Mouse (Mus musculus): Measurements from ENCODE around the gene Cib2. TPM values are rescaled to one million over a fixed set of nuclear protein-coding genes. Genes with fewer than 3 reads are reported as not detected.
A peak's percentile ranks its signal among the peaks of the same experiment; 100 is the strongest.

The Cib2 gene
- polyA plus RNA-seq, 1 experiment from 2014 or later: 43.2 TPM

DNA sequence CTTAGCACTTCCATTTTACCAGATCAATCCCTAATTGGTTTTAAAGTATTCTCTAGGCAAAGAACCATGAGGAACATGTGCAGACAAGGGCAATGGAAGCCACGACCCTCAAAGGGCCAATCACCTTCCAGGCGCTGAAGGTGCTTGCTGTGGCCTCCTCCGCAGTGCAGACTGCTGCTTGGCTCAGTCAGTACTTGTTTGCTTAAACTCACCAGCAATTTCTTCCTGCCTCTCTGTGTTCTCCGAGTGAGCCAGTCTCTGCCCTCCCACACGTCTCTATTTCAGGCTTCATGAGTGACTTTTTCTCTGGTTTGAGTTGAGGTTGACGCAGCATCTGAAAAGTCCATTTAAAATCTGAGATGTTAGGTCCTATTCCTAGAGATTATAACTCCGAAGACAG, 41.1 kb downstream of the Cib2 start:
- Histone ChIP-seq H3K4me1 (no peaks in the 10 kb centered on the region), H3K27me3 (replicated peaks) (no peaks in the 10 kb centered on the region), H3K36me3 (replicated peaks) (no peaks in the 10 kb centered on the region), H3K9me3 (no peaks in the 10 kb centered on the region), H3K9ac (no peak overlapping the region), H3K27ac (no peak overlapping the region), H3K4me3 (no peak overlapping the region), H3K4me2 (no peak overlapping the region)
- whole genome bisulfite sequencing: 77% methylated on average over 7 of the region's 7 CpGs
- ATAC-seq (replicated peaks): no peak

DNA sequence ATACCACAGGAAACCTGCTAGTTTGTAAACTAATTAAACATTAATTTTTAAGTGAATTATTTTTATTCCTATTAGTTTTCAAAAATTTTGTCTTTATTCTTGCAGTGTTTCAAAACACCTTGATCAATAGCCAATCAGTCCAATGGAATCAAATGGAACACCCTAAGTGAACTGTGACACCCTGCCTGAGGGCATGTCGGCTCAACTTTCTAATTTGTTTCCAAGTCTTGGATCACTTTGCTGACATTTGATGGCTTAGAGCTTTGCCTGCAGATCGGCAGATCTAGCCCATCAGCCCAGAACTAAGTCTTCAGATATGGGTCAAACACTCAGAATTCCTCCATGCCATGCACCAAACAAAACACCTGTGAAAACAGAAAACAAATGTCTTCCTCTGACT, 44.0 kb downstream of the Cib2 start:
- H3K9ac ChIP-seq: no peak overlapping the region
- no peaks in the 10 kb centered on the region for H3K4me1 ChIP-seq
- H3K27me3 ChIP-seq (replicated peaks): no peaks in the 10 kb centered on the region
- no peaks in the 10 kb centered on the region for H3K9me3 ChIP-seq
- WGBS: 86% methylated on average over 2 of the region's 2 CpGs
- no peak for ATAC-seq (replicated peaks)
- H3K36me3 ChIP-seq (replicated peaks): no peaks in the 10 kb centered on the region
- no peak overlapping the region for H3K4me2 ChIP-seq
- H3K4me3 ChIP-seq: no peak overlapping the region
- no peak overlapping the region for H3K27ac ChIP-seq

DNA sequence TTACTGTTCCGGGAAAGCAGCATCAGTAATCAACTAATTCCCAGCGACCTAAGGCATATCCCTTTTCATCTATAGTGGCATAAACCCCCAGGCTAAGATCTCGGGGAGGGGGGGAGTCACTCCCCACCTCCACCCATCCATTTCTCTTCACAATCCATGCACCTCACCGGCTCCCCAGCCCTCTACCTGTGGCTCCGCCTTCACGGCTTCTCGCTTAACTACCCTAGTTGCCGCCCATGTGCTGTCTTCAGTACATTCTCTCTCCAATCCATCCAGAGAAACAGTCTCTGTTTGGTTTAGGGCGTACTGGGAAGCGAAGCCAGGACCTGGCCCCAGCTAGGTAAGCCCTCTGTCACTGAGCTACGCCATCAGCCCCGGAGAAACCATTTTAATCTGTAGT, 57.1 kb downstream of the Cib2 start:
- H3K9ac ChIP-seq: peak overlapping the region; percentile 97; the same call in 1 of the 2 replicates
- no peaks in the 10 kb centered on the region for H3K36me3 ChIP-seq (replicated peaks)
- H3K27ac ChIP-seq: peak overlapping the region; percentile 93; the same call in 1 of the 2 replicates
- peak overlapping the region; percentile 78 for H3K4me2 ChIP-seq
- peak overlapping the region; percentile 83 for H3K4me3 ChIP-seq
- no peaks in the 10 kb centered on the region for H3K9me3 ChIP-seq
- peaks cover 31% of the 10 kb centered on the region for H3K4me1 ChIP-seq
- ATAC-seq (replicated peaks): no peak
- 10% methylated on average over 12 of the region's 12 CpGs for WGBS
- H3K27me3 ChIP-seq (replicated peaks): 0 out of 2 replicates have a peak, but pooled peaks cover 3% of the 10 kb centered on the region

DNA sequence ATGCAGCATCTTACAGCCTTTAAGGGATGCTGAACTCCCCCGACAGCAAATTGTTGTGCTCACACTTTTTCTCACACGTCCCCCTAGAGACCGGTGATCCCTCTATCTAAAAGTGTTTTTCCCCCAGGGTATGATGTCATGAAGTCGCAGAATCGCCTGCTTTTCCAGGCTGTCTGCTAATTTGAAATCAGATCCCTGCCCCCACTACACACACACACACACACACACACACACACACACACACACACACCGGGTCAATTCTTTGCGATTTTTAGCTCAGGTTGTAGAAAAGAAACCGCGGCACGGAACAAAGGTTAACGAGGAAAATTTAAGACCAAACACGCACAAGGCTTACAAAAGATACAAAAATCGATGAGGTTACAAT, 57.9 kb downstream of the Cib2 start:
- Histone ChIP-seq H3K4me3 (peak overlapping the region; percentile 83), H3K9ac (peak overlapping the region; percentile 97), H3K27me3 (replicated peaks) (0 out of 2 replicates have a peak, but pooled peaks cover 3% of the 10 kb centered on the region), H3K36me3 (replicated peaks) (no peaks in the 10 kb centered on the region), H3K4me2 (peak overlapping the region; percentile 78), H3K9me3 (no peaks in the 10 kb centered on the region), H3K27ac (peak overlapping the region; percentile 93), H3K4me1 (peaks cover 31% of the 10 kb centered on the region)
- 2% methylated on average over 13 of the region's 13 CpGs for WGBS
- 0 out of 2 replicates have a peak, but pooled peaks have one; percentile 3 for ATAC-seq (replicated peaks)

DNA sequence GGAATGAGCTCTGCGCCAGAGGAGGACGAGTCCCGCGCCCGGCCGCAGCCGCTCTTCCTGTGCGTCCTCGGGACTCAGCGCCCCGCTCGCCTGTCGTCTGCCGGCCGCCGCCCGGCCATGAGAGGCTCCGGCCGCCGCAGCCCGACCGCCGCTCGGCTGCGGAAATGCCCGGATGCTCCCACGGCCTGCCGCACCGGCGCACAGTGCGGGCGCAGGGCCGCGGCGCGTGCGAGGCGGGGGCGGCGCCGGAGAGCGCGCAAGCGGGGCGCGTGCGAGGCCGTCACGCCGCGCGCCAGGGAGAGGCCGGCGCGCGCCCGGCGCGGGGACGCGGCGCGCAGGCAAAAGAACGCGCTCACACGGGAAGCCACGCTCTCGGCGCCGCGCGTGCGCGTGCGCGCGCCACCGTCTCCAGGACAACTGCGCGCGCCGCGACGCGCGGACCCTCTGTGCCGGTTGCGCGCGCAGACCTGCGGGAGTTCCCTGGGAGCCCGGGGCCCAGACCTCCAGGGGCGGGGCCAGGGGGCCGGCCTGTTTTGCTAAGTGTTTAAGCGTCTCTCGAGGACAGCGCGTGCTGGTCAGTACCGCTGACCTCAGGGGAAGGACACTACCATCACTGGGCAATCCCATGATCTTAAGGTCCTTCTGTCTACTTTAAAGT, 58.4 kb downstream of the Cib2 start, which contains the start of gene Dmxl2:
TSS of gene Dmxl2 (minus strand) at position 174 of the 658 bp plus-strand sequence.
- 0 out of 2 replicates have a peak, but pooled peaks cover 3% of the 10 kb centered on the region for H3K27me3 ChIP-seq (replicated peaks)
- peak within 1 kb of the TSS; percentile 83 for H3K4me3 ChIP-seq
- H3K36me3 ChIP-seq (replicated peaks): no peaks in the 10 kb centered on the region
- ATAC-seq (replicated peaks): peak; percentile 95
- peak within 1 kb of the TSS; percentile 78 for H3K4me2 ChIP-seq
- H3K9ac ChIP-seq: peak within 1 kb of the TSS; percentile 97
- peak within 1 kb of the TSS; percentile 93 for H3K27ac ChIP-seq
- H3K4me1 ChIP-seq: peaks cover 31% of the 10 kb centered on the region
- under 1% methylated on average over 78 of the region's 99 CpGs for WGBS
- no peaks in the 10 kb centered on the region for H3K9me3 ChIP-seq

DNA sequence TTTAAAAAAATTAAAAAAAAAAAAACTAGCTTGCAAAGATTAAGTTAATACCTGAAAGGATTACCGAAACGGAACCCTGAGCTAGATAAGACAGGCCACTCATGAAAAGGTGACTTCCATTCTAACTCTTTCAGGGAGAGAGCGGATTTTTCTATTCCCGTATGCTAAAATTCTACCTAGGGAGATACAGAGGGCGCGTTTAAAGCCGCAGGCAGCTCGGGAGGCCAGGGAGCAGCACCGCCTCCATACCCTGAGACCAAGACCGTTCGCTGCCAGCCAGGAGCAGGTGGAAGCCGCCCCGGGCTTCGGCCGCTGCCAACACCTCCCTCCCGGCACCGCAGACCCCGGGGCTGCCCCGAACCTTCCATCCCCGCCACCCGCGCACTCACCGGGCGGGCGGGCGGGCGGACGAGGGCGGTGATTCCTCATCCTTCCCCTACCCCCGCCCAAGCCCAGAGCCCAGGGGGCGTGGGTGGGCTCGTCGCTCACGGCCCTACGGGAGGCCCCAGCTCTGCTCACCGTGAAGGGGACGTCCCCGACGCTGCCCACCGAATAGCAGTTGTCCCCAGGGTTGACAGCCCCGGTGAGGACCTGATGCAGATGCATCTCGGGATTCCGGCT, 59.1 kb downstream of the Cib2 start:
- Histone ChIP-seq H3K4me2 (peak overlapping the region; percentile 78), H3K9me3 (no peaks in the 10 kb centered on the region), H3K27me3 (replicated peaks) (0 out of 2 replicates have a peak, but pooled peaks cover 3% of the 10 kb centered on the region), H3K9ac (peak overlapping the region; percentile 97), H3K4me1 (peaks cover 31% of the 10 kb centered on the region), H3K27ac (peak overlapping the region; percentile 93), H3K36me3 (replicated peaks) (no peaks in the 10 kb centered on the region), H3K4me3 (peak overlapping the region; percentile 83)
- ATAC-seq (replicated peaks): peak; percentile 78; the same call in 1 of the 2 replicates
- under 1% methylated on average over 43 of the region's 43 CpGs for WGBS

DNA sequence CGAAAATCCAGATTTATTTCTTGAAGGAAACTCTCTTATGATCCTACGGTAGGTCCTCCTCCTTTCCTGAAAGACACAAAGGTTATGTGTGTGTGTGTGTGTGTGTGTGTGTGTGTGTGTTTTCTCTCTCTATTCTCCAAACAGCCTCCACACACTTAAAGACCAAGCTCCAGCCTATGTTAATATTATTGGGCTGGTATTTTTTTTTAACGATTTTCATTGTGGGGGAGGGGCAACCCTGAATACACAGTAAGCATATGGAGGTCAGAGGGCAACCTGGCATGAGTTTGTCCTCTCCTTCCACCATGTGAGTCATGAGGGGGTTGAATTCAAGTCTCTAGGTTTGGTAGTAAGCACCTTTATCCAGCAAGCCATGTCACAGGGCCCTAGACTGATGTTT, 60.2 kb downstream of the Cib2 start:
- Histone ChIP-seq H3K27ac (no peak overlapping the region), H3K27me3 (replicated peaks) (0 out of 2 replicates have a peak, but pooled peaks cover under 1% of the 10 kb centered on the region), H3K4me2 (peak overlapping the region; percentile 78), H3K9ac (no peak overlapping the region; the same call in 1 of the 2 replicates), H3K4me3 (peak overlapping the region; percentile 83), H3K9me3 (no peaks in the 10 kb centered on the region), H3K36me3 (replicated peaks) (no peaks in the 10 kb centered on the region), H3K4me1 (peaks cover 31% of the 10 kb centered on the region)
- ATAC-seq (replicated peaks): no peak
- 83% methylated on average over 3 of the region's 3 CpGs for WGBS

DNA sequence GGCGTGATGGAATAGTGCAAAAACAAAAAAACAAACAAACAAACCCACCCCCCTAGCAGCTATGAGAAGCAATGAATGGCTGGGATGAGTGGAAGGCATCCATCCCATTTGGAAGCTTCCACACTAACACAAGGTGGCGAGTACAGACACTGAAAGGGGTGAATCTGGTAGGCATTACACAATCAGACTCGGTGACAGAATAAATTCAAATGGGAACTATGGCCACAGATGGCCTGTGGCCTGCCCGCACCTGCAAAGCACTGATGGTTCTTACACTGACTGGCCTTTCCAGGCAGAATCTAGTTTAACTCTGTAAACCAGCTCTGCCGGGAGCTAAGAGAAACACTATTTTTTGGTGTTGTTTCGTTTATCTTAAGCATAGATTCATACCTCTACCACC, 60.7 kb downstream of the Cib2 start:
- no peaks in the 10 kb centered on the region for H3K27me3 ChIP-seq (replicated peaks)
- H3K9ac ChIP-seq: no peak overlapping the region
- H3K27ac ChIP-seq: no peak overlapping the region
- WGBS: 83% methylated on average over 6 of the region's 6 CpGs
- no peaks in the 10 kb centered on the region for H3K36me3 ChIP-seq (replicated peaks)
- no peaks in the 10 kb centered on the region for H3K9me3 ChIP-seq
- ATAC-seq (replicated peaks): no peak
- H3K4me2 ChIP-seq: peak overlapping the region; percentile 78; the same call in 1 of the 2 replicates
- peaks cover 31% of the 10 kb centered on the region for H3K4me1 ChIP-seq
- no peak overlapping the region; the same call in 1 of the 2 replicates for H3K4me3 ChIP-seq

Other genes starting within 250 kb of the Cib2 start
- 57.0 and 63.2 TPM in 2 replicates for gene Dmxl2, start 58.6 kb downstream of the Cib2 start, polyA plus RNA-seq (2015; fragmentation: Nextera tagmentation; extraction: Ambion mirVana)
- not detected in 2 replicates for gene Sh2d7, start 21.2 kb downstream of the Cib2 start, polyA plus RNA-seq (2015; fragmentation: Nextera tagmentation; extraction: Ambion mirVana)
- gene Idh3a, start 26.1 kb upstream of the Cib2 start, polyA plus RNA-seq (2015; fragmentation: Nextera tagmentation; extraction: Ambion mirVana): 132 and 136 TPM in 2 replicates
- 17.9 and 22.6 TPM in 2 replicates for gene Acsbg1, start 101.7 kb upstream of the Cib2 start, polyA plus RNA-seq (2015; fragmentation: Nextera tagmentation; extraction: Ambion mirVana)
- 7.1 and 7.2 TPM in 2 replicates for gene Dnaja4, start 138.7 kb upstream of the Cib2 start, polyA plus RNA-seq (2015; fragmentation: Nextera tagmentation; extraction: Ambion mirVana)
- gene Wdr61, start 174.3 kb upstream of the Cib2 start, polyA plus RNA-seq (2015; fragmentation: Nextera tagmentation; extraction: Ambion mirVana): 89.8 and 95.0 TPM in 2 replicates
- gene Crabp1, start 204.5 kb upstream of the Cib2 start, polyA plus RNA-seq (2015; fragmentation: Nextera tagmentation; extraction: Ambion mirVana): 22.4 and 25.1 TPM in 2 replicates